Mouse (Mus musculus) naive thymus-derived CD4-positive, alpha-beta T cell, adult 5 months (primary cell): Measurements from ENCODE around the gene Dpy30. TPM values are rescaled to one million over a fixed set of nuclear protein-coding genes. Genes with fewer than 3 reads are reported as not detected.

Experiments used
- polyA plus RNA-seq: library from polyadenylated mRNA; unstranded; fragments of 100-300 nt; shearing (Covaris generic); gene quantifications from one replicate; pipeline ENCODE4 v1.2.1, GENCODE M21; 2017

Dpy30 gene
- polyA plus RNA-seq, result 71.6 TPM

GRCm38 (mm10) chr17:74323844-74324243, at the start of gene Dpy30:
Gene Dpy30, minus strand, starts transcription at chr17:74323944.

GRCm38 (mm10) chr17:74338937-74339804, 15.4 kb upstream of the Dpy30 start, which contains the start of gene Spast:
Gene Spast, plus strand, starts transcription at chr17:74338987.

DNA sequence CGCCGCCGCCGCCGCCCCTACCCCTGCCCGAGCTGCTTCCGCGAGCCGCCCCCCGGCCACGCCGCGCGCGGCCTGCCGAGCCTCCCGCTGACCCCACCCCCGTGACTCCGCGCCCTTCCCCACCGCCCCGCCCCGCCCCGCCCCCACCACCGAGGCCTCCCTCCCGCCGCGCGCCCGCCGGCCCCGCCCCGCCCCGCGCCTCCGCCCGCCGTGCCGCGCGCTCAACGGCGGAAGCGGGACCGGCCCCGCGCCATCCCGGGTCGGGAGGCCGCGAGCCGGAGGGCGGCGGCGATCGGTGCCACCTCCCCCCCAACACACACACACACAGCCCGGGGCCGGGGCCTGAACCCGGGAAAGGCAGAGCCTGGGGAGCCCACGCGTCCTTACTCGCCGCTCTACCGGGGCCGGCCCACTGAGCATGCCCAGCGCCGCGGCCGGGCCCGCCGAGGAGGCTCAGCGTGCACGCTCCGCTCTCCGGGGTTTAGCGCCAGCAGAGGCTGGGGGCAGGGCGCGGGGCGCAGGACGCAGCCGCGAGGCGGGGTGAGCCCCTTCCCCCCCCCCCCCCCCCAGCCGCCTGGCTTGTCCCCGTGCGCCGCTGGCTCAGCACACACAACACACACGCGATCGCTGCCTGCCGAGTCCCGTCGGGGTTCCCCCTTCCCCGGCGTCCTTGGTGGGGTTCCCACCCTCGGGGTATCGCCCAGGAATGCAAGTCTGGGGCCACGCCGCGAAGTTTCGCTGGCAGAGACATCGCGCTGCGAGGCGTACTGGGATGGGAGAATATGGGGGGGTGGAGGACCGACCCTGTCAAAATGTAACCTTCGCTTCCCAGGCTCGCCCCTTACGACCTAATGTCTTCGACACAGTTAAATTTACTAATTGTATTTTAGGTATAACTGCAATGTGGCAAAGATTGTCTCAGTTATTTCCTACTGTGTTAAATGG, 28.4 kb downstream of the Dpy30 start, which contains the start of gene Memo1:
Gene Memo1 (minus strand): TSS at position 496 of the 945 bp plus-strand sequence.

Other genes starting within 250 kb of the Dpy30 start
- 51.8 TPM for gene Memo1, start 28.4 kb downstream of the Dpy30 start, polyA plus RNA-seq
- gene Spast, start 15.0 kb upstream of the Dpy30 start, polyA plus RNA-seq, result 29.9 TPM
- gene Slc30a6, start 71.7 kb upstream of the Dpy30 start, polyA plus RNA-seq, result 25.9 TPM
- gene Nlrc4, start 135.2 kb upstream of the Dpy30 start, polyA plus RNA-seq, result 0.92 TPM
- gene Yipf4, start 165.5 kb upstream of the Dpy30 start, polyA plus RNA-seq, result 149 TPM
- gene Birc6, start 204.4 kb upstream of the Dpy30 start, polyA plus RNA-seq, result 86.6 TPM